Mouse (Mus musculus) limb, embryonic 15.5 days (tissue): ENCODE data around the gene 1810010H24Rik. TPM values are rescaled to one million over a fixed set of nuclear protein-coding genes. Genes with fewer than 3 reads are reported as not detected.

Source experiments
- ATAC-seq: fragments of 200-750 bp; cut with Nextera tagmentation; 2 replicates; pipeline ENCODE4 v1.8.0; 2017; ENCODE audit warnings: low read depth, moderate TSS enrichment; ENCODE audit not compliant: insufficient number of reproducible peaks, low FRiP score, low TSS enrichment
- H3K27ac ChIP-seq: fragments of 300-500 bp; sonication (generic); 2 replicates; pipeline ENCODE4 v1.5.1; 2015; ENCODE audit warnings: moderate library complexity, mild to moderate bottlenecking, inconsistent platforms
- H3K27me3 ChIP-seq: fragments of 300-500 bp; sonication (generic); 2 replicates; pipeline ENCODE4 v1.6.1; 2015; ENCODE audit warnings: inconsistent platforms
- H3K36me3 ChIP-seq: fragments of 300-500 bp; sonication (generic); 2 replicates; pipeline ENCODE4 v1.6.1; 2015; ENCODE audit warnings: inconsistent platforms
- H3K4me1 ChIP-seq: fragments of 300-500 bp; sonication (generic); 2 replicates; pipeline ENCODE4 v1.6.1; 2015; ENCODE audit warnings: inconsistent platforms
- H3K4me2 ChIP-seq: fragments of 300-500 bp; sonication (generic); 2 replicates; pipeline ENCODE4 v1.6.1; 2015; ENCODE audit warnings: mild to moderate bottlenecking, inconsistent platforms
- H3K4me3 ChIP-seq: fragments of 300-500 bp; sonication (generic); 2 replicates; pipeline ENCODE4 v1.5.1; 2015; ENCODE audit warnings: mild to moderate bottlenecking, inconsistent platforms
- H3K9ac ChIP-seq: fragments of 300-500 bp; sonication (generic); 2 replicates; pipeline ENCODE4 v1.6.1; 2015; ENCODE audit warnings: inconsistent platforms
- H3K9me3 ChIP-seq: fragments of 300-500 bp; sonication (generic); 2 replicates; pipeline ENCODE4 v1.6.1; 2016; ENCODE audit warnings: inconsistent platforms
- WGBS: fragments of 180-500 bp; shearing (Covaris S2); methylation state at CpG from one replicate; pipeline ENCODE4 v1.1.7; 2015; 5-methylcytosine and 5-hydroxymethylcytosine counted together
- polyA plus RNA-seq: library from polyadenylated mRNA; unstranded; fragments of >200 nt; fragmentation: Nextera tagmentation; extraction: Ambion mirVana; gene quantifications from 2 replicates; pipeline ENCODE4 v1.2.1, GENCODE M21; 2015

1810010H24Rik gene
- polyA plus RNA-seq, 1 experiment from 2014 or later, result 2.1 TPM

GRCm38 (mm10) chr11:107028754-107029153 lies 3.3 kb downstream of the 1810010H24Rik start:
- Histone ChIP-seq H3K9me3 (no peaks in the 10 kb centered on the region), H3K36me3 (no peaks in the 10 kb centered on the region), H3K4me3 (peak overlapping the region; percentile 72), H3K27ac (no peak overlapping the region), H3K4me2 (peak overlapping the region; percentile 86), H3K4me1 (peaks cover 34% of the 10 kb centered on the region), H3K27me3 (peaks cover 7% of the 10 kb centered on the region; the same call in 1 of the 2 replicates), H3K9ac (peak overlapping the region; percentile 61)
- 63% methylated on average over 6 of the region's 6 CpGs for WGBS
- ATAC-seq, result no peak

GRCm38 (mm10) chr11:107029536-107029935 lies 4.1 kb downstream of the 1810010H24Rik start:
- Histone ChIP-seq H3K4me3 (no peak overlapping the region), H3K27ac (no peak overlapping the region), H3K9ac (no peak overlapping the region), H3K4me1 (peaks cover 30% of the 10 kb centered on the region), H3K27me3 (peaks cover 7% of the 10 kb centered on the region; the same call in 1 of the 2 replicates), H3K9me3 (no peaks in the 10 kb centered on the region), H3K4me2 (no peak overlapping the region), H3K36me3 (no peaks in the 10 kb centered on the region)
- no peak for ATAC-seq
- WGBS, result 45% methylated on average over 19 of the region's 19 CpGs

GRCm38 (mm10) chr11:107031635-107032034 lies 6.2 kb downstream of the 1810010H24Rik start:
- Histone ChIP-seq H3K9ac (no peak overlapping the region), H3K9me3 (no peaks in the 10 kb centered on the region), H3K27ac (no peak overlapping the region), H3K4me1 (peaks cover 11% of the 10 kb centered on the region), H3K36me3 (peaks cover 3% of the 10 kb centered on the region; the same call in 1 of the 2 replicates), H3K4me2 (no peak overlapping the region), H3K27me3 (peaks cover 4% of the 10 kb centered on the region; the same call in 1 of the 2 replicates), H3K4me3 (no peak overlapping the region)
- no peak for ATAC-seq
- WGBS, result 56% methylated on average over 7 of the region's 7 CpGs

- no peaks in the 10 kb centered on the region for H3K27me3 ChIP-seq
- no peak overlapping the region for H3K4me3 ChIP-seq
- H3K9ac ChIP-seq, result no peak overlapping the region
- 82% methylated on average over 10 of the region's 10 CpGs for WGBS
- no peak overlapping the region for H3K4me2 ChIP-seq
- H3K4me1 ChIP-seq, result peaks cover 3% of the 10 kb centered on the region
- H3K27ac ChIP-seq, result no peak overlapping the region
- no peak for ATAC-seq
- H3K9me3 ChIP-seq, result no peaks in the 10 kb centered on the region
- H3K36me3 ChIP-seq, result peaks cover 27% of the 10 kb centered on the region
Observed at GRCm38 (mm10) chr11:107034085-107034810, 8.8 kb downstream of the 1810010H24Rik start.

DNA sequence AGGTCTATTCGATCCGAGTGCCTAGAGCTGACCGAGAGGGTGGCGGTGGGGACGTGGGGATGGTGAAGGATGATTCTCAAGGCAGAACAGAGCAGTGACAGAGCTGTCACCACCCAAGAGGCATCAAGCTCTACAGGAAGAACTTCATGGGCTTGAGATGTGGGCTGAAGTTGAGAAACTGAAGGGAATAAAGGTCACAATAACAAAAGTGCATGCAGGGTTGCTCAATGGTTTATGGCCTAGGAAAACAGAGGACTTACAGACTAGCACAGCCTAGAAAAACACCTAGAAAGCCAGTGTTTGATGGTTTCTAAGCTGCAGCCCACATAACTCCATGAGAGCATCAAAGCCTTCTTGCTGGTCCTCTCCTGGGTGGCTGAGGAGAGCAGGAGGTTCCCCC lies 13.9 kb downstream of the 1810010H24Rik start:
- ATAC-seq, result no peak
- no peaks in the 10 kb centered on the region for H3K27me3 ChIP-seq
- no peak overlapping the region for H3K4me2 ChIP-seq
- no peak overlapping the region for H3K27ac ChIP-seq
- H3K9me3 ChIP-seq, result no peaks in the 10 kb centered on the region
- H3K4me3 ChIP-seq, result no peak overlapping the region
- H3K36me3 ChIP-seq, result peaks cover 72% of the 10 kb centered on the region
- WGBS, result 92% methylated on average over 5 of the region's 5 CpGs
- H3K4me1 ChIP-seq, result no peaks in the 10 kb centered on the region
- H3K9ac ChIP-seq, result no peak overlapping the region

DNA sequence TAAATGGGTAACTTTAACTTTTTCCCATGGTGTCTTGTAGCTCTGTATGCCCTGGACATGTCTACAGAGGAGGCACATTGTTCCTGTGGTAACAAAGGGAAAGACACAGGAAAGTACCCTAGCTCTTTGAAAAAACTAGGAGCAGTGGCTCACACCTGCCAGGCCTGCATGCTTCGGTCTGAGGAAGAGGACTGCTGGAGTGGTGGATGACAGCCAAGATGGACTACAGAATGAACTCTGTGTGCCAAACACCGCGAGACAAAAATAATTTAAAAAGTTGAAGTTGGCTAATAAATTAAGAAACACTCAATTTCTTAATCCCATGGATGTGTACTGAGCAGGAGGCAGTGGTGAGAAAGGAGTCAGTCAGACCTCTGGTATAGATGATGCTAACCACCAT lies 15.9 kb downstream of the 1810010H24Rik start:
- H3K4me1 ChIP-seq, result no peaks in the 10 kb centered on the region
- no peak overlapping the region for H3K27ac ChIP-seq
- H3K36me3 ChIP-seq, result peaks cover 84% of the 10 kb centered on the region
- no peak overlapping the region for H3K4me3 ChIP-seq
- no peak for ATAC-seq
- H3K27me3 ChIP-seq, result no peaks in the 10 kb centered on the region
- H3K4me2 ChIP-seq, result no peak overlapping the region
- WGBS, result 79% methylated on average over 3 of the region's 3 CpGs
- no peak overlapping the region for H3K9ac ChIP-seq
- no peaks in the 10 kb centered on the region for H3K9me3 ChIP-seq

GRCm38 (mm10) chr11:107043361-107043760 lies 17.9 kb downstream of the 1810010H24Rik start:
- no peaks in the 10 kb centered on the region for H3K27me3 ChIP-seq
- 94% methylated on average over 11 of the region's 11 CpGs for WGBS
- no peak overlapping the region for H3K9ac ChIP-seq
- no peak overlapping the region for H3K4me3 ChIP-seq
- no peaks in the 10 kb centered on the region for H3K9me3 ChIP-seq
- H3K36me3 ChIP-seq, result peaks cover 81% of the 10 kb centered on the region
- H3K4me2 ChIP-seq, result no peak overlapping the region
- no peak overlapping the region for H3K27ac ChIP-seq
- no peak for ATAC-seq
- no peaks in the 10 kb centered on the region for H3K4me1 ChIP-seq

DNA sequence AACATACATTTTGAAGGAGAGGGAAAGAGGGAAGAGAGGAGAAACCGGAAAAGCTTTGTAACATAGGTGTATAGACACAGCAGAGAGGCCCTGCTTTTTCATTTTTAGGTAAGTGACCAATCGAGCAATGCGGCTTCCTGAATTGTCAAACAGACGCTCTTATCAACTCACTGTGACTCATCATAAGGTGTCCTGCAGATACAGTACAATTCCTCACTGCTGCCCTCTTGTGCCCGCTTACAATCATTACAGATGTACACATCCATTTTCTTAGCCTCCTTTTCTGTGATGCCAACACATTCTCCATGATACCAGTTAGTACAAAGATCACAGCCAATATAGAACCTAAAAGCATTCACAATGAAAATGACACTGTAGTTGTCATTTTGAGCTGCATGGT lies 18.8 kb downstream of the 1810010H24Rik start:
- H3K27me3 ChIP-seq, result no peaks in the 10 kb centered on the region
- H3K4me3 ChIP-seq, result no peak overlapping the region
- ATAC-seq, result no peak
- H3K36me3 ChIP-seq, result peaks cover 71% of the 10 kb centered on the region
- no peak overlapping the region for H3K27ac ChIP-seq
- no peak overlapping the region for H3K9ac ChIP-seq
- WGBS, result 61% methylated on average over 5 of the region's 5 CpGs
- H3K9me3 ChIP-seq, result no peaks in the 10 kb centered on the region
- H3K4me2 ChIP-seq, result no peak overlapping the region
- no peaks in the 10 kb centered on the region for H3K4me1 ChIP-seq

DNA sequence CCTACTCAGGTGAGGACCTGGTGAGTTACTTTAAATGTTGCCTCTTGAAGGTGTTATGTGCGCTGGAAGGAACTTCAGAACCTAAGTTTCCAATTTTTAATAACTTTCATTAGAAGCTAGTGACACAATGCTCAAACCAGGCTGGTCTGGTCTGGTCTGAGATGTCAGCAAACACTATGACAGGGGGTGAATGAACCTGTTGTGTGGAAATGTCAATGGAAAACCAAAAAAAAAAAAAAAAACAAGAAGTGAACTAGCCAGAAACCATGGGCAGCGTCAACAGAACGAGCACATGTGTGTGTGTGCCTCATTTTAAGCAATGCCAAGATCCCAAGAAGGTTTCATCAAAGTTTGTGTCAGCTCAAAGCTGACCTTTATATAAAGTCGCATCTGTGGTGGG lies 20.1 kb downstream of the 1810010H24Rik start:
- WGBS, result 89% methylated on average over 4 of the region's 4 CpGs
- no peaks in the 10 kb centered on the region for H3K9me3 ChIP-seq
- H3K4me2 ChIP-seq, result no peak overlapping the region
- H3K9ac ChIP-seq, result no peak overlapping the region
- no peak overlapping the region for H3K27ac ChIP-seq
- ATAC-seq, result no peak
- H3K36me3 ChIP-seq, result peaks cover 63% of the 10 kb centered on the region
- no peaks in the 10 kb centered on the region for H3K27me3 ChIP-seq
- H3K4me3 ChIP-seq, result no peak overlapping the region
- H3K4me1 ChIP-seq, result no peaks in the 10 kb centered on the region

- no peak overlapping the region for H3K9ac ChIP-seq
- no peaks in the 10 kb centered on the region for H3K27me3 ChIP-seq
- no peak overlapping the region for H3K4me3 ChIP-seq
- no peak overlapping the region for H3K4me2 ChIP-seq
- no peak overlapping the region for H3K27ac ChIP-seq
- H3K36me3 ChIP-seq, result peaks cover 56% of the 10 kb centered on the region
- ATAC-seq, result no peak
- H3K4me1 ChIP-seq, result no peaks in the 10 kb centered on the region
- H3K9me3 ChIP-seq, result no peaks in the 10 kb centered on the region
- WGBS, result 89% methylated on average over 15 of the region's 15 CpGs
Observed at GRCm38 (mm10) chr11:107046766-107047620, 21.5 kb downstream of the 1810010H24Rik start.

DNA sequence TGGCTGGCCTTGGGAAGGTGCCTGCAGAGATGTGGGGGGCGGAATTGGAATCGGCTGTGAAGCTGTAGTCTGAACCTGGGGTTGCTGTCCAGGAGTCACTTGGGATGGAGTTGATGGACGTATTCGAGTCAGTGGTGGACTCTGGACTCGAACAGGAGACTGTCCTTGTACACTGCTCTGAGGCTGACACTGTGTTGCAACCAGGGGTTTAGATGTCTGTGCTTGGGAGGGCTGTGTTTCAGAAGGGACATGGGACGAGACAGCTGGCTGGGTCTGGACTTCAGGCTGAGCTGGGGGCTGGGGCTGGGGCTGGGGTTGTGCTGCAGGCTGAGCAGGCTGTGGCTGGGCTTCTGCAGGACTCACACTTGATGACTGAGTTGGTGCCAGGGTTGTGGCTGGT lies 29.4 kb downstream of the 1810010H24Rik start:
- no peaks in the 10 kb centered on the region for H3K27me3 ChIP-seq
- H3K9me3 ChIP-seq, result no peaks in the 10 kb centered on the region
- no peak overlapping the region for H3K4me3 ChIP-seq
- no peak overlapping the region for H3K9ac ChIP-seq
- no peak overlapping the region for H3K27ac ChIP-seq
- no peak for ATAC-seq
- no peaks in the 10 kb centered on the region for H3K4me1 ChIP-seq
- 93% methylated on average over 6 of the region's 6 CpGs for WGBS
- H3K4me2 ChIP-seq, result no peak overlapping the region
- peaks cover 83% of the 10 kb centered on the region for H3K36me3 ChIP-seq

GRCm38 (mm10) chr11:107057391-107057790 lies 31.9 kb downstream of the 1810010H24Rik start:
- H3K9ac ChIP-seq, result no peak overlapping the region
- H3K4me2 ChIP-seq, result no peak overlapping the region
- H3K9me3 ChIP-seq, result no peaks in the 10 kb centered on the region
- 89% methylated on average over 6 of the region's 6 CpGs for WGBS
- no peak for ATAC-seq
- H3K27me3 ChIP-seq, result no peaks in the 10 kb centered on the region
- peaks cover 96% of the 10 kb centered on the region for H3K36me3 ChIP-seq
- no peaks in the 10 kb centered on the region for H3K4me1 ChIP-seq
- no peak overlapping the region for H3K4me3 ChIP-seq
- H3K27ac ChIP-seq, result no peak overlapping the region
